Mouse (Mus musculus) neural tube, embryonic 15.5 days (tissue): ENCODE results near the gene Cabp4. TPM values are rescaled to one million over a fixed set of nuclear protein-coding genes. Genes with fewer than 3 reads are reported as not detected.
"Not testable (repeated sequence)": the region's sequence is repeated elsewhere in the genome, so short reads cannot be mapped to it uniquely, and the experiment has no call there.

Experiments
- ATAC-seq: fragments of 200-750 bp; cut with Nextera tagmentation; 2 replicates; pipeline ENCODE4 v1.8.0; 2017; ENCODE audit warnings: mild to moderate bottlenecking, moderate TSS enrichment, moderate library complexity; ENCODE audit not compliant: low FRiP score
- H3K27ac ChIP-seq: fragments of 300-500 bp; sonication (generic); replicated peaks from 2 replicates; pipeline ENCODE4 v1.5.1; 2015; ENCODE audit warnings: mild to moderate bottlenecking, inconsistent platforms
- H3K27me3 ChIP-seq: fragments of 300-500 bp; sonication (generic); replicated peaks from 2 replicates; pipeline ENCODE4 v1.6.1; 2015; ENCODE audit warnings: inconsistent platforms
- H3K36me3 ChIP-seq: fragments of 300-500 bp; sonication (generic); 2 replicates; pipeline ENCODE4 v1.6.1; 2015; ENCODE audit warnings: inconsistent platforms
- H3K4me1 ChIP-seq: fragments of 300-500 bp; sonication (generic); 2 replicates; pipeline ENCODE4 v1.6.1; 2015; ENCODE audit warnings: inconsistent platforms
- H3K4me2 ChIP-seq: fragments of 300-500 bp; sonication (generic); 2 replicates; pipeline ENCODE4 v1.6.1; 2015; ENCODE audit warnings: inconsistent platforms, mild to moderate bottlenecking, moderate library complexity
- H3K4me3 ChIP-seq: fragments of 300-500 bp; sonication (generic); replicated peaks from 2 replicates; pipeline ENCODE4 v1.5.1; 2015; ENCODE audit warnings: mild to moderate bottlenecking, inconsistent platforms
- H3K9ac ChIP-seq: fragments of 300-500 bp; sonication (generic); replicated peaks from 2 replicates; pipeline ENCODE4 v1.6.1; 2015; ENCODE audit warnings: mild to moderate bottlenecking, inconsistent platforms
- H3K9me3 ChIP-seq: fragments of 300-500 bp; sonication (generic); replicated peaks from 2 replicates; pipeline ENCODE4 v1.6.1; 2016; ENCODE audit warnings: inconsistent platforms
- WGBS: fragments of 180-500 bp; shearing (Covaris S2); methylation state at CpG from one replicate; pipeline ENCODE4 v1.1.7; 2015; ENCODE audit warnings: mixed read lengths; 5-methylcytosine and 5-hydroxymethylcytosine counted together
- polyA plus RNA-seq: library from polyadenylated mRNA; unstranded; fragments of >200 nt; fragmentation: Nextera tagmentation; extraction: Ambion mirVana; gene quantifications from 2 replicates; pipeline ENCODE4 v1.2.1, GENCODE M21; 2015

Gene Cabp4
- polyA plus RNA-seq, 1 experiment from 2014 or later = 0.20 TPM

- WGBS = 92% methylated on average over 18 of the region's 18 CpGs
- no peak for ATAC-seq
These were observed 1.2 kb downstream of the Cabp4 start for GRCm38 (mm10) chr19:4142416-4143173.

DNA sequence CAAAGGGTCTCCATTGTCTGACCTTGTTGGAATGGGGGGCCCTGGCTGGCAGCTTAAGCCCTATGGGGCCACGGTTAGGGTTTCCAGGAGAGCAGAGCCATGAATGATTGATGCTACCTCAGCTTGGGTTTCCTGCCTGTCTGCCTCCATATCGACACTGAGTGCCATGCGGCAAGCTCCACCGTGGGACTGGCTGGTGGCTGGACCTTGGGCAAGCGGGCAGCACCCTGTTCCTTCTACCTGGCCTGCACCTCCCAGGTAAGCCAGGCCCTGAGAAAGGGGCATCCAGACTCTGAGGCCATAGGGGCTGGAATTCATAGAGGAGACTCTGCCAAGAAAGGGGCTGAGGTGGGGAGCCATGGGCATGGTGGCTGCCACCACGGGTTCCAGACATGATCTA is 3.7 kb downstream of the Cabp4 start:
- Histone ChIP-seq H3K4me2 (no peak overlapping the region), H3K4me3 (no peak overlapping the region), H3K9me3 (no peaks in the 10 kb centered on the region), H3K4me1 (peaks cover 6% of the 10 kb centered on the region), H3K36me3 (no peaks in the 10 kb centered on the region), H3K9ac (no peak overlapping the region), H3K27ac (no peak overlapping the region), H3K27me3 (no peaks in the 10 kb centered on the region)
- WGBS = 79% methylated on average over 6 of the region's 6 CpGs
- ATAC-seq = no peak

More at GRCm38 (mm10) chr19:4142416-4143173, 1.2 kb downstream of the Cabp4 start:
- no peak overlapping the region for H3K4me2 ChIP-seq
- H3K27me3 ChIP-seq = no peaks in the 10 kb centered on the region
- H3K4me3 ChIP-seq = no peak overlapping the region
- H3K9me3 ChIP-seq = no peaks in the 10 kb centered on the region
- H3K27ac ChIP-seq = no peak overlapping the region
- peaks cover 7% of the 10 kb centered on the region for H3K4me1 ChIP-seq
- no peaks in the 10 kb centered on the region for H3K36me3 ChIP-seq
- no peak overlapping the region for H3K9ac ChIP-seq

DNA sequence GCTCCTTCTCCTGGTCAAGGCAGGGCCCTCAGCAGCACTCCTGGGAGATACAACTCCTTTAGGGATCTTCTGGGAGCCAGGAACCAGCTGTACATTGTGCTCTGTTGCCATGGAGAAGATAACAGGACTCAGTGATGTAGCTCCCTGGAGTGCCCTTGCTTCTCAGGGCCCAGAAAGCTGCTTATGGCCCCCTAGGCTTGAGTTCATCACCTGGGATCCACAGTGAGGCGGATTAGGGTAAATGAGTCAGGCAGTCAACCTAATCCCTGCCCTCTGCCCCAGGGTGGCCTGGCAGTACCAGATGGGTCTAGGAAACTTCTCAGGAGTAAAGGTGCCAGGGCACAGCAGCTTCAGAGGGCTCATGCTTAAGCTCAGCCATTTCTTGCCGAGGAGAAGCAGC is 4.4 kb downstream of the Cabp4 start, which contains the start of gene Gpr152:
Gene Gpr152 (plus strand): TSS at position 342 of the 400 bp plus-strand sequence.
- Histone ChIP-seq H3K4me1 (peaks cover 6% of the 10 kb centered on the region), H3K9ac (no peak within 1 kb of the TSS), H3K27ac (no peak within 1 kb of the TSS), H3K9me3 (no peaks in the 10 kb centered on the region), H3K36me3 (no peaks in the 10 kb centered on the region), H3K4me3 (no peak within 1 kb of the TSS), H3K27me3 (no peaks in the 10 kb centered on the region), H3K4me2 (no peak within 1 kb of the TSS)
- ATAC-seq = no peak
- 67% methylated on average over 2 of the region's 2 CpGs for WGBS

DNA sequence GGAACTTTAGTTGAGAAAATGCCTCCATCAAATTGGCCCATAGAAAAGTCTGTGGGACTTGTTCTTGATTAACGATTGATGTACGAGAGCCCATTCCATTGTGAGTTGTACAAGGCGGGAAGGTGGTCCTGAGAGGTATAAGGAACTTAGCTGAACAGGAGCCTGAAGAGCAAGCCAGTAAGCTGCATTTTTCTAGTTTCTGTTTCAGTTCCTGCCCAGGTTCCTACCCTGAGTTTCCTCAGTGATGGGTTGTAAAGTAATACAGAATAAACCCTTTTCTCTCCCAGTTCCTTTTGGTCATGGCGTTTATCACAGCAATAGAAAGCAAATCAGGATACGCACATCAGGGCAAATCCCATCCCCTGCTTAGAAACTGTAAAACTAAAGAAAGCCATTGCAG is 5.9 kb downstream of the Cabp4 start:
- 73% methylated on average over 5 of the region's 5 CpGs for WGBS
- H3K9me3 ChIP-seq = no peaks in the 10 kb centered on the region
- peaks cover 6% of the 10 kb centered on the region for H3K4me1 ChIP-seq
- no peak overlapping the region for H3K4me2 ChIP-seq
- ATAC-seq = no peak
- H3K9ac ChIP-seq = no peak overlapping the region
- H3K27ac ChIP-seq = no peak overlapping the region
- no peak overlapping the region for H3K4me3 ChIP-seq
- no peaks in the 10 kb centered on the region for H3K27me3 ChIP-seq
- H3K36me3 ChIP-seq = peaks cover 5% of the 10 kb centered on the region

GRCm38 (mm10) chr19:4136463-4136862 is 7.4 kb downstream of the Cabp4 start:
- no peak for ATAC-seq
- 84% methylated on average over 5 of the region's 5 CpGs for WGBS

DNA sequence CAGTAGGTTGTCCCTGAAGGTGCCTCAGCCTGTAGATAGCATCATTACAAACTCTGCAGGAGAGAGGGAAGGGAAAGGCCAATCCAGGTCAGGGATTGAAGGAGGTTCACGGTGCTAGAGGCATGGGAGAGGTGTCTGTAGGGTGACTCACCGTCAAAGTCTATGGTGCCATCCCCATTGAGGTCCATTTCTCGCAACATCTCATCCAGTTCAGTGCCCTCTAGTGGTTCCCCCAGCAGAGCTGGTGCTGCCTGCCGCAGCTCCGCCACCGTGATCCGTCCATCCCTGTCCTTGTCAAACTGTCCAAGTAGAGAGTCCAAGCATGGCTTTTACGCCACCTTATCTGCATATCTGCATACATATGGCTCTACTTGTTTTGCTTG is 7.9 kb downstream of the Cabp4 start:
- WGBS = 26% methylated on average over 8 of the region's 8 CpGs
- H3K4me1 ChIP-seq = not testable (repeated sequence)

More at GRCm38 (mm10) chr19:4136463-4136862, 7.4 kb downstream of the Cabp4 start:
- Histone ChIP-seq H3K4me1 (peaks cover 6% of the 10 kb centered on the region), H3K4me2 (no peak overlapping the region), H3K4me3 (no peak overlapping the region), H3K27me3 (no peaks in the 10 kb centered on the region), H3K36me3 (peaks cover 18% of the 10 kb centered on the region), H3K9ac (no peak overlapping the region), H3K9me3 (no peaks in the 10 kb centered on the region), H3K27ac (no peak overlapping the region)

GRCm38 (mm10) chr19:4135229-4135962 is 8.4 kb downstream of the Cabp4 start:
- H3K4me1 ChIP-seq, H3K4me3 ChIP-seq, H3K9ac ChIP-seq, H3K27ac ChIP-seq, H3K9me3 ChIP-seq, H3K4me2 ChIP-seq, H3K27me3 ChIP-seq, ATAC-seq: not testable (repeated sequence)
- WGBS = 82% methylated on average over 6 of the region's 6 CpGs
- H3K36me3 ChIP-seq = peaks cover 22% of the 10 kb centered on the region

More for the DNA sequence above, 7.9 kb downstream of the Cabp4 start:
- not testable (repeated sequence) for H3K9ac ChIP-seq, H3K4me3 ChIP-seq, H3K4me2 ChIP-seq, H3K27ac ChIP-seq, H3K9me3 ChIP-seq, H3K27me3 ChIP-seq, ATAC-seq
- peaks cover 22% of the 10 kb centered on the region for H3K36me3 ChIP-seq

- 92% methylated on average over 4 of the region's 4 CpGs for WGBS
- no peaks in the 10 kb centered on the region for H3K27me3 ChIP-seq
- H3K9ac ChIP-seq = no peak overlapping the region
- ATAC-seq = no peak
- H3K4me2 ChIP-seq = no peak overlapping the region
- peaks cover 4% of the 10 kb centered on the region for H3K4me1 ChIP-seq
- no peak overlapping the region for H3K27ac ChIP-seq
- H3K36me3 ChIP-seq = peaks cover 31% of the 10 kb centered on the region
- H3K4me3 ChIP-seq = no peak overlapping the region
- H3K9me3 ChIP-seq = no peaks in the 10 kb centered on the region
These were observed 9.5 kb downstream of the Cabp4 start for GRCm38 (mm10) chr19:4134354-4134753.

GRCm38 (mm10) chr19:4131768-4132167 is 12.1 kb downstream of the Cabp4 start:
- WGBS = 87% methylated on average over 2 of the region's 2 CpGs
- H3K4me3 ChIP-seq = no peak overlapping the region
- no peak for ATAC-seq
- H3K9me3 ChIP-seq = no peaks in the 10 kb centered on the region
- peaks cover 12% of the 10 kb centered on the region for H3K4me1 ChIP-seq
- H3K9ac ChIP-seq = no peak overlapping the region
- H3K27ac ChIP-seq = no peak overlapping the region
- H3K36me3 ChIP-seq = peaks cover 42% of the 10 kb centered on the region
- no peaks in the 10 kb centered on the region for H3K27me3 ChIP-seq
- no peak overlapping the region for H3K4me2 ChIP-seq

GRCm38 (mm10) chr19:4131075-4131474 is 12.8 kb downstream of the Cabp4 start:
- no peak for ATAC-seq
- H3K9ac ChIP-seq = no peak overlapping the region
- WGBS = 94% methylated on average over 5 of the region's 5 CpGs
- peaks cover 42% of the 10 kb centered on the region for H3K36me3 ChIP-seq
- H3K27me3 ChIP-seq = no peaks in the 10 kb centered on the region
- H3K9me3 ChIP-seq = no peaks in the 10 kb centered on the region
- no peak overlapping the region for H3K27ac ChIP-seq
- no peak overlapping the region for H3K4me3 ChIP-seq
- no peak overlapping the region for H3K4me2 ChIP-seq
- peaks cover 17% of the 10 kb centered on the region for H3K4me1 ChIP-seq

GRCm38 (mm10) chr19:4130106-4130505 is 13.7 kb downstream of the Cabp4 start:
- Histone ChIP-seq H3K4me1 (peaks cover 19% of the 10 kb centered on the region), H3K27me3 (no peaks in the 10 kb centered on the region), H3K4me3 (no peak overlapping the region), H3K9ac (no peak overlapping the region), H3K36me3 (peaks cover 42% of the 10 kb centered on the region), H3K9me3 (no peaks in the 10 kb centered on the region), H3K27ac (no peak overlapping the region), H3K4me2 (no peak overlapping the region)
- no peak for ATAC-seq
- WGBS = 97% methylated on average over 4 of the region's 4 CpGs

GRCm38 (mm10) chr19:4129462-4129861 is 14.4 kb downstream of the Cabp4 start:
- H3K27me3 ChIP-seq = no peaks in the 10 kb centered on the region
- peaks cover 26% of the 10 kb centered on the region for H3K4me1 ChIP-seq
- 92% methylated on average over 7 of the region's 7 CpGs for WGBS
- no peak overlapping the region for H3K9ac ChIP-seq
- no peaks in the 10 kb centered on the region for H3K9me3 ChIP-seq
- H3K4me2 ChIP-seq = no peak overlapping the region
- no peak overlapping the region for H3K27ac ChIP-seq
- ATAC-seq = no peak
- no peak overlapping the region for H3K4me3 ChIP-seq
- H3K36me3 ChIP-seq = peaks cover 42% of the 10 kb centered on the region
